In genomic region chr12:8451571-8452485, GRCm38 (mm10) we compare ENCODE assay signal across 12 mouse cellular contexts. TPM values are rescaled to one million over a fixed set of nuclear protein-coding genes. Genes with fewer than 3 reads are reported as not detected.
A peak's percentile ranks its signal among the peaks of the same experiment; 100 is the strongest.
DNase-seq lines count a peak whose midpoint lies in the region; ATAC-seq and TF ChIP-seq lines count a peak whose summit lies in the region.
"Had no signal": no experiment of that assay in that cellular context is flagged by ENCODE, and none has a peak within 500 bp of the region (broad histone marks: within the 10 kb centered on the region; RNA-seq: fewer than 3 reads in every experiment).

No protein-coding gene starts in this region.

- TF ChIP-seq POLR2A in kidney, adult 2 months (IDR thresholded peaks at IDR 0.05; ENCODE audit: low read depth, low read length) = no peak

- no peaks in the 10 kb centered on the region for H3K27me3 ChIP-seq in kidney, adult 2 months (replicated peaks; ENCODE audit: control insufficient read depth, insufficient read depth, low read length)
- peaks cover 17% of the 10 kb centered on the region; the same call in 1 of the 2 replicates for H3K27me3 ChIP-seq in embryonic facial prominence, embryonic 10.5 days (replicated peaks; ENCODE audit: low read depth, poor library complexity, severe bottlenecking)
- no peaks in the 10 kb centered on the region for H3K27me3 ChIP-seq in midbrain, embryonic 15.5 days (replicated peaks)
- H3K27me3 ChIP-seq in kidney, embryonic 14.5 days (ENCODE audit: control insufficient read depth, insufficient read depth, low read length) = no peaks in the 10 kb centered on the region

- no peak overlapping the region for H3K4me3 ChIP-seq in kidney, adult 2 months (ENCODE audit: insufficient read depth, low read depth, low read length)
- H3K4me3 ChIP-seq in embryonic facial prominence, embryonic 10.5 days = no peak overlapping the region
- H3K4me3 ChIP-seq in midbrain, embryonic 15.5 days = no peak overlapping the region
- no peak overlapping the region for H3K4me3 ChIP-seq in kidney, embryonic 14.5 days (ENCODE audit: low read length)
- H3K4me3 ChIP-seq: heart, embryonic 10.5 days had no signal

- H3K4me2 ChIP-seq in midbrain, embryonic 15.5 days = no peak overlapping the region
- H3K4me2 ChIP-seq in kidney, embryonic 14.5 days (replicated peaks; ENCODE audit: low read depth, low read length) = no peak overlapping the region
- H3K4me2 ChIP-seq: lung, embryonic 14.5 days had no signal

- 77% methylated on average over 7 of the region's 7 CpGs for WGBS in kidney, adult 2 months
- WGBS in embryonic facial prominence, embryonic 10.5 days = 29% methylated on average over 7 of the region's 7 CpGs
- WGBS in midbrain, embryonic 15.5 days = 37% methylated on average over 7 of the region's 7 CpGs
- 59% methylated on average over 7 of the region's 7 CpGs for WGBS in kidney, embryonic 14.5 days

- H3K36me3 ChIP-seq in kidney, adult 2 months (ENCODE audit: control insufficient read depth, insufficient read depth, low read length) = no peaks in the 10 kb centered on the region
- no peaks in the 10 kb centered on the region for H3K36me3 ChIP-seq in embryonic facial prominence, embryonic 10.5 days (replicated peaks)
- no peaks in the 10 kb centered on the region for H3K36me3 ChIP-seq in midbrain, embryonic 15.5 days (replicated peaks)
- H3K36me3 ChIP-seq in kidney, embryonic 14.5 days (ENCODE audit: control insufficient read depth, insufficient read depth, low read length) = no peaks in the 10 kb centered on the region
- H3K36me3 ChIP-seq: heart, embryonic 10.5 days had no signal

- no peak for TF ChIP-seq CTCF in kidney, adult 2 months (conservative IDR thresholded peaks at IDR 0.05; ENCODE audit: insufficient read depth, insufficient read length, low read depth, low read length)

- H3K27ac ChIP-seq in kidney, adult 2 months (ENCODE audit: insufficient read depth, low read depth, low read length) = no peak overlapping the region
- peak overlapping the region; percentile 73 for H3K27ac ChIP-seq in embryonic facial prominence, embryonic 10.5 days (replicated peaks)
- no peak overlapping the region for H3K27ac ChIP-seq in midbrain, embryonic 15.5 days
- H3K27ac ChIP-seq in kidney, embryonic 14.5 days (ENCODE audit: low read depth, low read length) = no peak overlapping the region
- H3K27ac ChIP-seq: heart, embryonic 10.5 days had no signal

- no peaks in the 10 kb centered on the region for H3K9me3 ChIP-seq in embryonic facial prominence, embryonic 10.5 days
- H3K9me3 ChIP-seq in midbrain, embryonic 15.5 days = no peaks in the 10 kb centered on the region
- H3K9me3 ChIP-seq in kidney, embryonic 14.5 days (ENCODE audit: control insufficient read depth, low read length) = no peaks in the 10 kb centered on the region
- H3K9me3 ChIP-seq: heart, embryonic 10.5 days had no signal

- no peak overlapping the region for H3K9ac ChIP-seq in midbrain, embryonic 15.5 days
- no peak overlapping the region for H3K9ac ChIP-seq in kidney, embryonic 14.5 days (ENCODE audit: low read depth, low read length)
- H3K9ac ChIP-seq: lung, embryonic 14.5 days had no signal

- peak; percentile 37 for DNase-seq in kidney, adult 2 months
- no peak for DNase-seq in kidney, postnatal 36 days
- DNase-seq in embryonic facial prominence, embryonic 10.5 days (ENCODE audit: low spot score) = peak; percentile 51
- DNase-seq in forelimb bud, embryonic 11.5 days (ENCODE audit: low read depth, low spot score) = peak; percentile 9
- no peak for DNase-seq in frontal cortex, postnatal 25 days (ENCODE audit: low spot score in 2 of 2)
- DNase-seq in thymus, postnatal 25 days = no peak
- DNase-seq: thymus, postnatal 4 days had no signal

- ATAC-seq in midbrain, embryonic 15.5 days (replicated peaks) = peak; percentile 63; the same call in 1 of the 2 replicates
- no peak for ATAC-seq in kidney, embryonic 14.5 days (ENCODE audit: low FRiP score, low TSS enrichment)
- ATAC-seq: forebrain, embryonic 14.5 days had no signal

- H3K4me1 ChIP-seq in kidney, adult 2 months (ENCODE audit: control insufficient read depth, insufficient read depth, low read length) = peaks cover 13% of the 10 kb centered on the region
- H3K4me1 ChIP-seq in embryonic facial prominence, embryonic 10.5 days = peaks cover 36% of the 10 kb centered on the region
- peaks cover 8% of the 10 kb centered on the region for H3K4me1 ChIP-seq in midbrain, embryonic 15.5 days
- peaks cover under 1% of the 10 kb centered on the region; the same call in 1 of the 2 replicates for H3K4me1 ChIP-seq in kidney, embryonic 14.5 days (ENCODE audit: control insufficient read depth, insufficient read depth, low read length)

RNA-seq across cellular contexts. Expression of gene Rhob, which starts 48.0 kb away (rescaled TPM):
- 128 and 145 TPM in 2 replicates for polyA plus RNA-seq in kidney, adult 2 months (2012; rRNA removed)
- 24.8 and 26.4 TPM in 2 replicates for polyA plus RNA-seq in embryonic facial prominence, embryonic 10.5 days (2016; fragmentation: Nextera tagmentation; extraction: Ambion mirVana)
- 83.3 and 95.1 TPM in 2 replicates for polyA plus RNA-seq in midbrain, embryonic 15.5 days (2015; fragmentation: Nextera tagmentation; extraction: Ambion mirVana)
- 38.3 and 43.6 TPM in 2 replicates for polyA plus RNA-seq in kidney, embryonic 14.5 days (2014; fragmentation: Nextera tagmentation; extraction: Ambion mirVana)

Comparison
In these comparisons a context has a peak if more than half of its experiments do, and no peak if none do; other contexts are left out.
1. DNase-seq: peak in kidney, adult 2 months (single experiment), embryonic facial prominence, embryonic 10.5 days (single experiment) and forelimb bud, embryonic 11.5 days (single experiment); none in kidney, postnatal 36 days (0 of 2), frontal cortex, postnatal 25 days (0 of 2) and thymus, postnatal 25 days (single experiment).